In genomic region chr13:18949029-18949350, GRCm38 (mm10) we compare ENCODE assay signal across 8 mouse cellular contexts. TPM values are rescaled to one million over a fixed set of nuclear protein-coding genes. Genes with fewer than 3 reads are reported as not detected.
DNase-seq lines count a peak whose midpoint lies in the region; ATAC-seq and TF ChIP-seq lines count a peak whose summit lies in the region.

No protein-coding gene starts in this region.

- peak; percentile 2 for DNase-seq in kidney, postnatal 0 days (ENCODE audit: low spot score)
- DNase-seq in kidney, postnatal 4 days: no peak
- no peak for DNase-seq in forebrain, embryonic 10.5 days (ENCODE audit: extremely low spot score, low spot score)
- DNase-seq in ovary, postnatal 14 days (ENCODE audit: low spot score): no peak
- no peak for DNase-seq in cerebellum, postnatal 14 days
- DNase-seq in kidney, adult 11 months: no peak

- no peak for TF ChIP-seq CTCF in kidney, postnatal 0 days (IDR thresholded peaks at IDR 0.05; ENCODE audit: low read depth)

- no peaks in the 10 kb centered on the region for H3K9me3 ChIP-seq in kidney, postnatal 0 days (replicated peaks; ENCODE audit: low read length)
- H3K9me3 ChIP-seq in forebrain, embryonic 10.5 days: no peaks in the 10 kb centered on the region
- H3K9me3 ChIP-seq in intestine, embryonic 16.5 days (ENCODE audit: control insufficient read depth, low read length): no peaks in the 10 kb centered on the region
- H3K9me3 ChIP-seq in neural tube, embryonic 14.5 days (ENCODE audit: control insufficient read depth, low read length): no peaks in the 10 kb centered on the region

- no peaks in the 10 kb centered on the region for H3K36me3 ChIP-seq in kidney, postnatal 0 days (ENCODE audit: insufficient read depth, low read length)
- no peaks in the 10 kb centered on the region for H3K36me3 ChIP-seq in forebrain, embryonic 10.5 days (replicated peaks)
- H3K36me3 ChIP-seq in intestine, embryonic 16.5 days (ENCODE audit: control insufficient read depth, insufficient read depth, low read length): no peaks in the 10 kb centered on the region
- H3K36me3 ChIP-seq in neural tube, embryonic 14.5 days (ENCODE audit: control insufficient read depth, insufficient read depth, low read length): no peaks in the 10 kb centered on the region

- H3K4me2 ChIP-seq in kidney, postnatal 0 days (ENCODE audit: low read length): peak overlapping the region; percentile 87
- peak overlapping the region; percentile 78 for H3K4me2 ChIP-seq in intestine, embryonic 16.5 days (ENCODE audit: low read depth, low read length)
- H3K4me2 ChIP-seq in neural tube, embryonic 14.5 days (ENCODE audit: low read depth, low read length): peak overlapping the region; percentile 72

- peak overlapping the region; percentile 68 for H3K4me3 ChIP-seq in kidney, postnatal 0 days (replicated peaks; ENCODE audit: low read depth, low read length)
- H3K4me3 ChIP-seq in forebrain, embryonic 10.5 days: peak overlapping the region; percentile 82
- peak overlapping the region; percentile 74 for H3K4me3 ChIP-seq in intestine, embryonic 16.5 days (ENCODE audit: low read length)
- H3K4me3 ChIP-seq in neural tube, embryonic 14.5 days (ENCODE audit: low read depth, low read length): peak overlapping the region; percentile 88

- whole genome bisulfite sequencing in kidney, postnatal 0 days: 5% methylated on average over 5 of the region's 5 CpGs
- WGBS in forebrain, embryonic 10.5 days: 15% methylated on average over 5 of the region's 5 CpGs
- WGBS in intestine, embryonic 16.5 days: 4% methylated on average over 5 of the region's 5 CpGs
- WGBS in neural tube, embryonic 14.5 days: 7% methylated on average over 5 of the region's 5 CpGs

- ATAC-seq in kidney, postnatal 0 days (replicated peaks; ENCODE audit: low FRiP score, low read depth): 0 out of 2 replicates have a peak, but pooled peaks have one; percentile 23
- ATAC-seq in intestine, embryonic 16.5 days: no peak
- no peak for ATAC-seq in neural tube, embryonic 14.5 days (ENCODE audit: low read depth)

- H3K4me1 ChIP-seq in kidney, postnatal 0 days (replicated peaks; ENCODE audit: insufficient read depth, low read length): 0 out of 2 replicates have a peak, but pooled peaks cover 8% of the 10 kb centered on the region
- peaks cover 28% of the 10 kb centered on the region for H3K4me1 ChIP-seq in forebrain, embryonic 10.5 days
- H3K4me1 ChIP-seq in intestine, embryonic 16.5 days (ENCODE audit: control insufficient read depth, insufficient read depth, low read length): peaks cover 6% of the 10 kb centered on the region
- H3K4me1 ChIP-seq in neural tube, embryonic 14.5 days (ENCODE audit: control insufficient read depth, insufficient read depth, low read length): peaks cover 7% of the 10 kb centered on the region; the same call in 1 of the 2 replicates

- H3K27ac ChIP-seq in kidney, postnatal 0 days: no peak overlapping the region
- peak overlapping the region; percentile 83; the same call in 1 of the 2 replicates for H3K27ac ChIP-seq in forebrain, embryonic 10.5 days
- H3K27ac ChIP-seq in intestine, embryonic 16.5 days (ENCODE audit: low read length): no peak overlapping the region
- H3K27ac ChIP-seq in neural tube, embryonic 14.5 days (ENCODE audit: low read depth, low read length): peak overlapping the region; percentile 90

- no peaks in the 10 kb centered on the region for H3K27me3 ChIP-seq in kidney, postnatal 0 days (ENCODE audit: insufficient read depth, low read length)
- peaks cover 42% of the 10 kb centered on the region for H3K27me3 ChIP-seq in forebrain, embryonic 10.5 days (ENCODE audit: poor library complexity, severe bottlenecking)
- peaks cover 10% of the 10 kb centered on the region; the same call in 1 of the 2 replicates for H3K27me3 ChIP-seq in intestine, embryonic 16.5 days (replicated peaks; ENCODE audit: control insufficient read depth, insufficient read depth, low read length)
- no peaks in the 10 kb centered on the region for H3K27me3 ChIP-seq in neural tube, embryonic 14.5 days (ENCODE audit: control insufficient read depth, insufficient read depth, low read length)

- H3K9ac ChIP-seq in kidney, postnatal 0 days (ENCODE audit: low read depth, low read length): peak overlapping the region; percentile 63; the same call in 1 of the 2 replicates
- H3K9ac ChIP-seq in intestine, embryonic 16.5 days (ENCODE audit: low read depth, low read length): no peak overlapping the region; the same call in 1 of the 2 replicates
- H3K9ac ChIP-seq in neural tube, embryonic 14.5 days (replicated peaks; ENCODE audit: low read depth, low read length): peak overlapping the region; percentile 93

RNA-seq across cellular contexts. Expression of gene Amph, which starts 1.0 kb away (rescaled TPM):
- polyA plus RNA-seq in kidney, postnatal 0 days (2015; fragmentation: Nextera tagmentation; extraction: Ambion mirVana): 6.8 and 7.2 TPM in 2 replicates
- polyA plus RNA-seq in forebrain, embryonic 10.5 days (2016; fragmentation: Nextera tagmentation; extraction: Ambion mirVana): 3.7 TPM in 2 replicates
- 1.6 and 1.8 TPM in 2 replicates for polyA plus RNA-seq in intestine, embryonic 16.5 days (2015; fragmentation: Nextera tagmentation; extraction: Ambion mirVana)
- 84.2 and 103 TPM in 2 replicates for polyA plus RNA-seq in neural tube, embryonic 14.5 days (2014; fragmentation: Nextera tagmentation; extraction: Ambion mirVana)

Comparison
In these comparisons a context has a peak if more than half of its experiments do, and no peak if none do; other contexts are left out.
1. H3K27ac ChIP-seq: peak in forebrain, embryonic 10.5 days (single experiment) and neural tube, embryonic 14.5 days (single experiment); none in kidney, postnatal 0 days (single experiment) and intestine, embryonic 16.5 days (single experiment).
2. RNA of gene Amph, which starts 1.0 kb away (polyA plus RNA-seq): 84.2 to 103 TPM in neural tube, embryonic 14.5 days; 6.8 to 7.2 TPM in kidney, postnatal 0 days, 3.7 TPM in forebrain, embryonic 10.5 days and 1.6 to 1.8 TPM in intestine, embryonic 16.5 days; every median in the first group is over 10 times any median in the second.
3. Peak in every context shown above with its lines, with median percentiles within 50 percentile points of each other: H3K4me2 ChIP-seq and H3K4me3 ChIP-seq.